Mouse (Mus musculus): ENCODE measurements around the gene Tent5a. TPM values are rescaled to one million over a fixed set of nuclear protein-coding genes. Genes with fewer than 3 reads are reported as not detected.

Tent5a gene
- polyA plus RNA-seq, 1 experiment from 2014 or later = 6.0 TPM

DNA sequence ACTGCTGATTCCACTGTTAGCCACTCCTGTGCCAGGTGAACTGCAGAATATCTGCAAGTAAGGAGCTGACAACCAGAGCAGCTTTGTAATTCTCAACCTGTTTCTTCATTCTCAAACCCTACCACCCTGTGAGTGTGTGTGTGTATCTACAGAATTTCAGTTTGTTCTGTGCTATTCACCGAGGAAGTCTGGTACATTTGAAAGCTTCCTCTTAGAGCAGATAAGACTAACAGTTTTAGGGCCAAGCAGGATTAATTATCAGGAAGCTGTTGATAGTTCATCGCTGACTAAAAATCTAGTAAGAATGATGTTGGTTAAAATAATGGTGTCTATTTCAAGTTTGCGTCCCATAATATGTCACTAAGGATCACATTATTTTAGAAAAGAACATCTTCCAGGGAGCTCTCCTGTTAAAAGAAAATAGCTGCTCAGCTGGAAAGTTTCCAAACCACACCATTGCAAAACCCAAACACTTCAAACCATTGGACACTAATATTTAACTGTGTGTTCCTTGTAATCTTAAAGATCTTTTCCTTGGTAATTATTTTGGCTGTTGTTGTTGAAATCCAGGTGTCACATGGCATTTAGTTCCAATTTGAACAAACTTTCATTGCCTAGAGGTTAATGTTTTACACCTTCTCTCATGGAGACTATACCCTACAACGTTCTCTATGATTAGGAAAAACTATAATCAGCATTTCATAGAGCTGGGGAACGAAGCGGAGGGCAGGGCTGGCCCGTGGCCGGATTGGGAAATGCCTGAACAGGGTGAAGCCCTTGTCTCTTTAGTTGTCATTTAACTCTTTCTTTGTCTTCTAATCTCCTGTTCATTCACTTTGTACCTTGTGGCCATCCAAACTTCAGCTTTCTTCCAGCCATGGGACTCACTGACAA is 16.0 kb upstream of the Tent5a start:
- DNase-seq (ENCODE audit: low spot score, missing footprints) = no peak
- H3K4me3 ChIP-seq (ENCODE audit: low read depth, low read length) = no peak overlapping the region
- ATAC-seq (ENCODE audit: low FRiP score) = no peak
- 84% methylated on average over 8 of the region's 8 CpGs for WGBS
- H3K4me1 ChIP-seq (ENCODE audit: control insufficient read depth, insufficient read depth, low read length) = no peaks in the 10 kb centered on the region
- H3K27ac ChIP-seq (ENCODE audit: low read depth, low read length) = no peak overlapping the region
- no peaks in the 10 kb centered on the region for H3K36me3 ChIP-seq (ENCODE audit: control insufficient read depth, insufficient read depth, low read length)
- H3K9me3 ChIP-seq (ENCODE audit: control insufficient read depth, low read length) = no peaks in the 10 kb centered on the region
- H3K27me3 ChIP-seq (ENCODE audit: control insufficient read depth, insufficient read depth, low read length) = no peaks in the 10 kb centered on the region
- no peak overlapping the region for H3K9ac ChIP-seq (ENCODE audit: low read length)
- H3K4me2 ChIP-seq = no peak overlapping the region

DNA sequence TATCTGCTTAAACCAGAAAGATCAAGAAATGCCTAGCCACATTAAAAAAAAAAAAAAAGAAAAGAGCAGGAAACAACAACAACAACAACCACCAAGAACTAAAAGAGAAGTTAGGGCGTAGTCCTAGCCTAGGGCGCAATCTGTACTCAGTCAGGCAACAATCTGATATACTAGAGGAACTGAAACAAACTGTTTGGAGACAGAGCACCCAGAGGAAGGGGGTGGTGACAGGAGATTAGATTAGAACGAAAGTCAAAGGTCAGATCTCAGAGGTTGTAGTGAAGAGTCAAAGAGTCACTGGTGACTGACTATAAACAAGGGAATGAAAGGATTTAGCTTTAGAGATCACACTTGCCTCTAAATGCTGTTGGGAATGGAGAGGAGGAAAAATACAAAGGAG is 13.2 kb upstream of the Tent5a start:
- ATAC-seq (ENCODE audit: low FRiP score) (no peak), DNase-seq (ENCODE audit: low spot score, missing footprints) (no peak)
- Histone ChIP-seq H3K9ac (ENCODE audit: low read length) (no peak overlapping the region), H3K4me2 (no peak overlapping the region), H3K4me3 (ENCODE audit: low read depth, low read length) (no peak overlapping the region), H3K27me3 (ENCODE audit: control insufficient read depth, insufficient read depth, low read length) (no peaks in the 10 kb centered on the region), H3K36me3 (ENCODE audit: control insufficient read depth, insufficient read depth, low read length) (no peaks in the 10 kb centered on the region), H3K27ac (ENCODE audit: low read depth, low read length) (no peak overlapping the region), H3K4me1 (ENCODE audit: control insufficient read depth, insufficient read depth, low read length) (no peaks in the 10 kb centered on the region), H3K9me3 (ENCODE audit: control insufficient read depth, low read length) (no peaks in the 10 kb centered on the region)
- WGBS = 59% methylated on average over 3 of the region's 3 CpGs

DNA sequence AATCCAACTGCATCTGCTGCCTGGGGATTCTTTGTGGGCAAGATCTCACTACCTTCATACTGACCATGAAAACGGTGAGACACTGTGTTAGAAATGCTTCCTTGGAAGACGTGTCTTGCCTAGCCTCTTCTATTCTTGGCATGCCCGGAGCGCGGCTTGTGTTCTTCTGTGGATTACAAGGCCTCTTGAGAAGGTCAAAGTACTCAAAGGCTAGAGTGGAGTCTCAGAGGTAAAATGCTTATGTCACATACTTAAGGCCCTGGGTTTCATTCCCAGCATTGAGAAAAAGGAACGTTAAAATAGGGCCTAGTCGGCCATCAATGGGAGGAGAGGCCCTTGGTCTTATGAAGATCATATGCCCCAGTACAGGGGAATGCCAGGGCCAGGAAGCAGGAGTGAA is 8.9 kb upstream of the Tent5a start:
- DNase-seq (ENCODE audit: low spot score, missing footprints) (peak; percentile 57), ATAC-seq (ENCODE audit: low FRiP score) (no peak)
- Histone ChIP-seq H3K27me3 (ENCODE audit: control insufficient read depth, insufficient read depth, low read length) (no peaks in the 10 kb centered on the region), H3K4me1 (ENCODE audit: control insufficient read depth, insufficient read depth, low read length) (no peaks in the 10 kb centered on the region), H3K4me2 (no peak overlapping the region), H3K9me3 (ENCODE audit: control insufficient read depth, low read length) (no peaks in the 10 kb centered on the region), H3K9ac (ENCODE audit: low read length) (no peak overlapping the region), H3K36me3 (ENCODE audit: control insufficient read depth, insufficient read depth, low read length) (no peaks in the 10 kb centered on the region), H3K27ac (ENCODE audit: low read depth, low read length) (no peak overlapping the region), H3K4me3 (ENCODE audit: low read depth, low read length) (no peak overlapping the region)
- 88% methylated on average over 7 of the region's 7 CpGs for WGBS

DNA sequence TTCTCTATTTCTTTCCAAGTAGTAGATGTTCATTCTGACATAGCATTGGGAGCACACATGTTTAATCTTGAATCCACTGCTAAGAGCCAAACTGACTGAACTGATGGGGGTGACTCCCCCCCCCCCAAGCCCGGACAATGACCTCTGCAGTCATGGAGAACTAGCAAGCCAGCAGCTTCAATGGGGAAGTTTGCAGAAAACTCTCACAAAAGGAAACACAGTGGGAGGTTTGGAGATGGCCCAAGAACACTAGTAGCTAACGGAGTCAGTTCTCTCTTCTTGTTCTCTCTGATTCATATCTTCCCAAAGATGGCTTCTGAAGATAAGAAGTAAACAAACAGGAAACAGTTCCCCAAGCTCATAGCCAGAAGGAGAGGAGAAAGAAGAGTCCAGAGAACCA is 4.4 kb upstream of the Tent5a start:
- WGBS = 72% methylated on average over 2 of the region's 2 CpGs
- Histone ChIP-seq H3K27ac (ENCODE audit: low read depth, low read length) (no peak overlapping the region), H3K4me2 (no peak overlapping the region), H3K4me1 (ENCODE audit: control insufficient read depth, insufficient read depth, low read length) (no peaks in the 10 kb centered on the region), H3K9ac (ENCODE audit: low read length) (no peak overlapping the region), H3K9me3 (ENCODE audit: control insufficient read depth, low read length) (no peaks in the 10 kb centered on the region), H3K27me3 (ENCODE audit: control insufficient read depth, insufficient read depth, low read length) (no peaks in the 10 kb centered on the region; the same call in 1 of the 2 replicates), H3K36me3 (ENCODE audit: control insufficient read depth, insufficient read depth, low read length) (no peaks in the 10 kb centered on the region), H3K4me3 (ENCODE audit: low read depth, low read length) (no peak overlapping the region)
- ATAC-seq (ENCODE audit: low FRiP score) (no peak), DNase-seq (ENCODE audit: low spot score, missing footprints) (peak; percentile 53)

DNA sequence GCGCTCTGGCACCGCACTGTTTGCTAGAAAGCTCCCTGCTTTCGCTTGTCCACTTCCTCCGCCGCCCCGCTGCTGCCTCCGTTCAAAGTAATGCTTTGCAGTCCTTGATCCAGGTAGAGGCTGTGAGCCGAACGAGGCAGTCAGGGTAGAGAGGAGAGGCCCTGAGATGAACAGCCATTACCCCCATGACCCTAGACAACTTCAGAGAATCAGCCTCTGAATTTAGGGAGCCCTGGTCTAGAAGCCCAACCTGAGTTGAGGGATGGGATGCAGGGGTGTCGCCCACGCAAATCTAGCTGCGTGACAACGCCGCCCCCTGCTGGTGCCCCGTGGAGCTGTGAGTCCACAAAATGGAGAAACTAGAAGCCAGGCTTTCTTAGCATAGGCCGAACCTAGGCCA is 1.1 kb upstream of the Tent5a start:
- no peak overlapping the region for H3K27ac ChIP-seq (ENCODE audit: low read depth, low read length)
- WGBS = 2% methylated on average over 16 of the region's 16 CpGs
- H3K9ac ChIP-seq (ENCODE audit: low read length) = peak overlapping the region; percentile 54; the same call in 1 of the 2 replicates
- peak overlapping the region; percentile 68 for H3K4me3 ChIP-seq (ENCODE audit: low read depth, low read length)
- no peaks in the 10 kb centered on the region for H3K36me3 ChIP-seq (ENCODE audit: control insufficient read depth, insufficient read depth, low read length)
- peaks cover 7% of the 10 kb centered on the region; the same call in 1 of the 2 replicates for H3K27me3 ChIP-seq (ENCODE audit: control insufficient read depth, insufficient read depth, low read length)
- DNase-seq (ENCODE audit: low spot score, missing footprints) (peak; percentile 99), ATAC-seq (ENCODE audit: low FRiP score) (peak; percentile 59)
- H3K4me2 ChIP-seq = peak overlapping the region; percentile 91
- no peaks in the 10 kb centered on the region for H3K4me1 ChIP-seq (ENCODE audit: control insufficient read depth, insufficient read depth, low read length)
- no peaks in the 10 kb centered on the region for H3K9me3 ChIP-seq (ENCODE audit: control insufficient read depth, low read length)

DNA sequence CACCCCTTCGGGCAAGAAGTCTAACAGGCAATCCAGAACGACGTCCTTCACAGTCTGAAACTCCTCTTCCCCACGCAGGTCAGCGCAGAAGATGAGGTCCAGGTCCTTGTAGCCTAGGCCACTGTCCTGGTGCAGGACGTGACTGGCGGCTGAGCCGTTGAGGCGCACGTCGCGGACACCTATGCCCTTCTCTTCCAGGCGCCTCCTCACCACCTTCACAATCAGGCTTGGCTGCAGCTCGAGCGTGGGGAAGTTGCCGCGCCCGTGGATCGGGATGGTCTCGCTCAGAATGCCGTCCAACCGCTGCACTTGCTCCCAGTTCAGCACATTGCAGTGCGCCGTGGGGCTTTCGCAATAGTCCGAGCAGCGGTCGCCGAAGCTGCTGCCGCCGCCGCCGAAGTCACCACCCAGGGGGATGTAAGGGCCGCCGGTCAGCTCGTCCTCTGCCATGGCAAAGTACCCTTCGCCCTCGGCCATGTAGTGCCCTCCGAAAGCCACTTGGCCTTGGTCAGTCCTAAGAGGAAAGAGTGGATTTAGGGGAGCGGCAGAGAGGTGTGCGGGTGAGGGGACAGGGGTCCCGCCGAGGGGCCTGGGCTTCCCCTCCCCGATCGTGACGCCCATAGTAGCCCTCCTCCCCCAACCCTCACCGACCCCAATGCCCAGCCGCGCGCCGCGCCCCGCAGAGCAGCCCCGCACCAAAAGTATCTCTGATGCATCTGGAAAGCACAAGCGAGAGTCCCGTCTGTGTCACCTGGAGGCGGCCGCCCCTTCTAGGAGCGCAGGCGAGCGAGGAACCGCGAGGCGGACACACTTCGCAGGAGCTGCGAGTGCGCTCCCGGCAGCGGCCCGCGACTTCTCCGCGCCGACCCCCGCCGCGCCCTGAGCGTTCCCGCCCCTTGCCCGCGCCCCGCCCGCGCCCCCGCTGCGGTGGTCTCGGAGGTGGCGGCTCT is 581 bp downstream of the Tent5a start:
- peak overlapping the region; percentile 91 for H3K4me2 ChIP-seq
- DNase-seq (ENCODE audit: low spot score, missing footprints) = peak; percentile 95
- H3K27me3 ChIP-seq (ENCODE audit: control insufficient read depth, insufficient read depth, low read length) = peaks cover 7% of the 10 kb centered on the region; the same call in 1 of the 2 replicates
- peak; percentile 75 for ATAC-seq (ENCODE audit: low FRiP score)
- H3K9me3 ChIP-seq (ENCODE audit: control insufficient read depth, low read length) = no peaks in the 10 kb centered on the region
- H3K4me3 ChIP-seq (ENCODE audit: low read depth, low read length) = peak overlapping the region; percentile 68
- H3K27ac ChIP-seq (ENCODE audit: low read depth, low read length) = no peak overlapping the region
- no peaks in the 10 kb centered on the region for H3K4me1 ChIP-seq (ENCODE audit: control insufficient read depth, insufficient read depth, low read length)
- no peaks in the 10 kb centered on the region for H3K36me3 ChIP-seq (ENCODE audit: control insufficient read depth, insufficient read depth, low read length)
- under 1% methylated on average over 83 of the region's 88 CpGs for WGBS
- H3K9ac ChIP-seq (ENCODE audit: low read length) = peak overlapping the region; percentile 55

DNA sequence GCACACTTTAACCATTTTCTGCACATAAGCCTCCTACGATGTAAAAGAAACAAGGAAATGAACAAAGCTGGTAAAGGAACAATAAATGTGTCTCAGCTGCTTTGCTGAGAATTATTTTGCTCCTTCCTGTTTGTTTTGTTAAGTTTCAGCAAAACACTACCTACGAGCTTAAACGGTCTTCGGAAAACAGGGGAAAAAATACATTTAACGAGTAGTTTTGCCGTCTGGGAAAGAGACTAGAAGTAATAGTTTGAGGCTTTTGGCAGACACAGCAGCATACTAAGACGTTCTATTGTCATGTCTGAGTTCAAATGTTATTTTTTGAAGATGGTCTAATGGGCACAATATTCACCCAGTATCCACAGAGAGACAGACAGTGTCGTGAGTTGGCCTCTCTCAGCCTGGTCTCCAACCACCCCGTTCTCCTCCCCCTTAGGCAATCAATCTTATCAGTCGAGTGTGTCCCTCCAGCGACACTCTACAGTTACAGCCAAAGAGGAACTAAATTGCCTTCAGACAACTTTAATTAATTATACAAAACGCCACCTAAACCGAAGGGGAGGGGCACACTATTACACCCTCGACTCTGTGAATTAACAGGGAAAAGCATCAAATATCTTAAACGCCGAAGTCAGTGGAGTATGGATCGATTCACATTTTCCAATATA is 1.8 kb downstream of the Tent5a start:
- no peaks in the 10 kb centered on the region for H3K4me1 ChIP-seq (ENCODE audit: control insufficient read depth, insufficient read depth, low read length)
- H3K9ac ChIP-seq (ENCODE audit: low read length) = no peak overlapping the region
- H3K36me3 ChIP-seq (ENCODE audit: control insufficient read depth, insufficient read depth, low read length) = no peaks in the 10 kb centered on the region
- 55% methylated on average over 17 of the region's 17 CpGs for WGBS
- peak; percentile 90 for DNase-seq (ENCODE audit: low spot score, missing footprints)
- no peak overlapping the region for H3K4me2 ChIP-seq
- no peak overlapping the region for H3K27ac ChIP-seq (ENCODE audit: low read depth, low read length)
- no peak overlapping the region; the same call in 1 of the 2 replicates for H3K4me3 ChIP-seq (ENCODE audit: low read depth, low read length)
- H3K9me3 ChIP-seq (ENCODE audit: control insufficient read depth, low read length) = no peaks in the 10 kb centered on the region
- peaks cover 7% of the 10 kb centered on the region; the same call in 1 of the 2 replicates for H3K27me3 ChIP-seq (ENCODE audit: control insufficient read depth, insufficient read depth, low read length)
- ATAC-seq (ENCODE audit: low FRiP score) = no peak

DNA sequence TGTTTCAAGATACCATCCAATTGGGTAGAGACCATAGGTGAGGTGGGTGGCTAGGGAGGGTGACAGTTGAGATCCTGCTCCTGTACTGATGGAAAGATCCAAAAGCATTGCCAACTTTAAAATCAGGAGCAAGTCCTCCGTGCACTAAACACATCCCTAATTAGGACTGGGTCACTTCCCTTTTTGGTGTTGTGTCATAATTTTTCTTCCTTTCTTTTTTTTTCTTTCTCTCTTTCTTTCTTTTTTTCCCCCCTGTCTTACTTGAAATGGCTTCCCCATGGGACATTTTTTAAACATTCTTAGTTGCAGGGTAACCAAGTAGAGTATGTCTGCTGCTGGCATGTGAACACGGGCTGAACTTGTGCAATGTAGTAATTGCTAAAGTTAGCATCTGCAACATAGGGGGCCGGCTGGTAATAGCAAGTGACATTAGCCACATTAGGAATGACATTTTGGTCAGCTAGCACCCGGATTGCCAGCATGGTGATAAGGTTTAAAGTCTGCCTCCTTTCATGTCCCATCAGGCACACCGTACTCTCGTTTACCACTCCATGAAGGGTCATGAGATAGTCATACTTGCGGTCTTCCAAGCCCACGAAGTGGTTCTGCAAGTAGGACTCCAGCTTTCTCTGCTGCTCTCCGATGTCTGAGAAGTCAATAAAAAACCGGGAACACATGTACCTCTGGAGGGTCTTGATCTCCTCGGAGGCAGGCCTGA is 2.8 kb downstream of the Tent5a start:
- WGBS = 90% methylated on average over 11 of the region's 11 CpGs
- no peak for ATAC-seq (ENCODE audit: low FRiP score)
- H3K4me2 ChIP-seq = 0 out of 2 replicates have a peak overlapping the region, but pooled peaks have one; percentile 7
- H3K9me3 ChIP-seq (ENCODE audit: control insufficient read depth, low read length) = no peaks in the 10 kb centered on the region
- H3K9ac ChIP-seq (ENCODE audit: low read length) = no peak overlapping the region
- no peak overlapping the region for H3K27ac ChIP-seq (ENCODE audit: low read depth, low read length)
- H3K4me1 ChIP-seq (ENCODE audit: control insufficient read depth, insufficient read depth, low read length) = no peaks in the 10 kb centered on the region
- peak; percentile 83 for DNase-seq (ENCODE audit: low spot score, missing footprints)
- H3K27me3 ChIP-seq (ENCODE audit: control insufficient read depth, insufficient read depth, low read length) = peaks cover 7% of the 10 kb centered on the region; the same call in 1 of the 2 replicates
- no peak overlapping the region for H3K4me3 ChIP-seq (ENCODE audit: low read depth, low read length)
- H3K36me3 ChIP-seq (ENCODE audit: control insufficient read depth, insufficient read depth, low read length) = no peaks in the 10 kb centered on the region
